Mouse (Mus musculus): Measurements from ENCODE around the gene Hsd17b1. TPM values are rescaled to one million over a fixed set of nuclear protein-coding genes. Genes with fewer than 3 reads are reported as not detected.

Gene Hsd17b1
- polyA plus RNA-seq, 1 experiment from 2014 or later, result 0.49 TPM

GRCm38 (mm10) chr11:101079746-101080145 lies 1.5 kb downstream of the Hsd17b1 start:
- Histone ChIP-seq H3K27ac (no peak overlapping the region), H3K4me3 (peak overlapping the region; percentile 15; the same call in 1 of the 2 replicates), H3K4me2 (no peak overlapping the region; the same call in 1 of the 2 replicates), H3K9ac (peak overlapping the region; percentile 29; the same call in 1 of the 2 replicates), H3K4me1 (replicated peaks) (peaks cover 29% of the 10 kb centered on the region), H3K27me3 (peaks cover 55% of the 10 kb centered on the region), H3K36me3 (peaks cover 9% of the 10 kb centered on the region), H3K9me3 (no peaks in the 10 kb centered on the region)
- WGBS, result 6% methylated on average over 27 of the region's 27 CpGs
- ATAC-seq (ENCODE audit: low FRiP score), result no peak

- no peak for ATAC-seq (ENCODE audit: low FRiP score)
- WGBS, result 68% methylated on average over 5 of the region's 5 CpGs
- Histone ChIP-seq H3K27ac (no peak overlapping the region), H3K4me1 (replicated peaks) (peaks cover 29% of the 10 kb centered on the region), H3K4me3 (no peak overlapping the region), H3K27me3 (peaks cover 55% of the 10 kb centered on the region), H3K9ac (no peak overlapping the region), H3K36me3 (peaks cover 9% of the 10 kb centered on the region), H3K9me3 (no peaks in the 10 kb centered on the region), H3K4me2 (no peak overlapping the region)
Measured at GRCm38 (mm10) chr11:101080421-101080820, 2.2 kb downstream of the Hsd17b1 start.

- H3K9me3 ChIP-seq, result no peaks in the 10 kb centered on the region
- H3K27ac ChIP-seq, result peak overlapping the region; percentile 92
- H3K4me3 ChIP-seq, result peak overlapping the region; percentile 70
- peak overlapping the region; percentile 100 for H3K4me2 ChIP-seq
- H3K9ac ChIP-seq, result peak overlapping the region; percentile 91
- ATAC-seq (ENCODE audit: low FRiP score), result no peak
- peaks cover 46% of the 10 kb centered on the region for H3K27me3 ChIP-seq
- peaks cover 39% of the 10 kb centered on the region for H3K4me1 ChIP-seq (replicated peaks)
- 5% methylated on average over 10 of the region's 10 CpGs for WGBS
- peaks cover 12% of the 10 kb centered on the region for H3K36me3 ChIP-seq
Measured at GRCm38 (mm10) chr11:101081659-101082058, 3.4 kb downstream of the Hsd17b1 start.

DNA sequence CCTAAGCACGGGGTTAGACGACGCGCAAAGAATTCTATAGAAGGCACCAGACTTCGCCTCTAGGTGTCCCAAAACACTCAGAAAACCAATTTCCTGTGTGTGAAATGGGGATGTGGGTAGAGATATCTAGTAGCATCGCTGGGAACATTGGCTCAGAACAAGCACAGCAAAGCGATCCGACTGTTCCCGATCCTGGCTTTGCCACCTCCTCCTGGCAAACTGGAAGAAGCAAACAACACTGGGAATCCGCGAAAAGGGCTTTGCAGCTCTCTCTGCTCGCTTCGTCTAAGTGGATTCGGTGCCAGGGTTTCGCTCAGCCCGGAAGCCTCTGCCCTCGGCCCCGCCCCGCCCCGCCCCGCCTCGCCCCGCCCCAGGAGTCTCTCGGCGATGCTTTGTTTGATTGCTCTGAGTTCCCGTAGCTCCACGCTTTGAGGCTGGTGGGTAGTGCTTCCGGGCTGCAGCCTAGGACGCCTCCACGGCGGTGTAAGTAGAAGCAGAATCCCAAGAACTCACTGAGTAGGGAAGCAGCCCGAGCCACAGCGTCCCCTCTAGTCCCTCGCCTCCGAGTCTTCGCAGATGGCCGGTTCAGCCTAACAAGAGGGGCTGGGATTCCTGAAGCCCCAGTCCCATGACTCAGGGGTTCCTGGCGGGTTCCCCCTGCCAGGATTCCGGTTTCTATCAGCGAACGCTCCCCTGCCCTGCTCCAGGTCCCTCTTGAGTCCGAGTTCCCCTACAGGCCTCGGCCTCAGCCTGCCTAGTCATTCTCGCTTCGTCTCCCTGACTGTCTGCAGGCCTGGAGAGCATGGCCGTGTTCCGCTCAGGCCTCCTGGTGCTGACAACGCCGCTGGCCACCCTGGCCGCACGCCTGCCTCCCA lies 4.2 kb downstream of the Hsd17b1 start, which contains the start of gene Coasy:
Gene Coasy (plus strand): TSS at position 358 of the 875 bp plus-strand sequence.
- H3K4me3 ChIP-seq, result peak within 1 kb of the TSS; percentile 70
- no peaks in the 10 kb centered on the region for H3K9me3 ChIP-seq
- peak within 1 kb of the TSS; percentile 100 for H3K4me2 ChIP-seq
- peaks cover 38% of the 10 kb centered on the region for H3K27me3 ChIP-seq
- ATAC-seq (ENCODE audit: low FRiP score), result peak; percentile 92
- H3K9ac ChIP-seq, result peak within 1 kb of the TSS; percentile 91
- H3K36me3 ChIP-seq, result peaks cover 7% of the 10 kb centered on the region
- peak within 1 kb of the TSS; percentile 92 for H3K27ac ChIP-seq
- under 1% methylated on average over 51 of the region's 51 CpGs for WGBS
- peaks cover 41% of the 10 kb centered on the region for H3K4me1 ChIP-seq (replicated peaks)

DNA sequence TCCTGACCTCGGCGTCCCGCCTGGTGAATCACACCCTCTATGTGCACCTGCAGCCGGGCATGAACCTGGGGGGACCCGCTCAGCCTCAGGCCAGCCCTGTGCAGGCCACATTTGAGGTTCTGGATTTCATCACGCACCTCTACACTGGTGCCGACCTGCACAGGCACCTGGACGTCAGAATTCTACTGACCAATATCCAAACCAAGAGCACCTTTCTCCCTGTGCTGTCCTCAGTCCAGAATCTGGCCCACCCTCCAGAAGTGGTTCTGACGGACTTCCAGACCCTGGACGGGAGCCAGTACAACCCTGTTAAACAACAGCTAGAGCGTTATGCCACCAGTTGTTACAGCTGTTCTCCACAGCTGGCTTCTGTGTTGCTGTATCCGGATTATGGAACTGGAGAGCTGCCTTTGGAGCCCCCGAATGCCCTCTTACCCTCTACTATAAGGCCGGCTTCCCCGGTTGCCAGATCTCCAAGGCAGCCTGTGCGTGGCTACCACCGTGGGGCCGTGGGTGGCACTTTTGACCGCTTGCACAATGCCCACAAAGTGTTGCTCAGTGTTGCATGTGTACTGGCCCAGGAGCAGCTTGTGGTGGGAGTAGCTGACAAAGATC lies 5.0 kb downstream of the Hsd17b1 start:
- WGBS, result 33% methylated on average over 19 of the region's 19 CpGs
- no peaks in the 10 kb centered on the region for H3K9me3 ChIP-seq
- no peak; the same call in 1 of the 2 replicates for ATAC-seq (ENCODE audit: low FRiP score)
- peaks cover 7% of the 10 kb centered on the region for H3K36me3 ChIP-seq
- H3K4me2 ChIP-seq, result peak overlapping the region; percentile 100
- H3K27me3 ChIP-seq, result peaks cover 31% of the 10 kb centered on the region
- peak overlapping the region; percentile 91 for H3K9ac ChIP-seq
- peak overlapping the region; percentile 70 for H3K4me3 ChIP-seq
- H3K4me1 ChIP-seq (replicated peaks), result peaks cover 49% of the 10 kb centered on the region
- peak overlapping the region; percentile 92 for H3K27ac ChIP-seq

DNA sequence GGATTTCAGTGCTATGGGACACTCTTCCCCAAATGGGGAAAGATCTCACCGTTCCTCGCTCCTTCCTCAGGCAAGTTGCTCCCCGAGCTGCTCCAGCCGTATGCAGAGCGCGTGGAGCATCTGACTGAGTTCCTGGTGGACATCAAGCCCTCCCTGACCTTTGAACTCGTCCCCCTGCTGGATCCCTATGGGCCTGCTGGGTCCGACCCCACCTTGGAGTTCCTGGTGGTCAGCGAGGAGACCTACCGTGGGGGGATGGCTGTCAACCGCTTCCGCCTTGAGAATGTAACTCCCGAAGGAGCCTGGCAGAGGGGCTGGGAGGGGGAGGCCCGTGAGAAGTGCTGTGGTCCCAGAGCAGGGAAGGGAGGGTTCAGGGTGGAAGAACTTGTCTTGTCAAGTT lies 6.0 kb downstream of the Hsd17b1 start:
- H3K4me3 ChIP-seq, result no peak overlapping the region
- peaks cover 20% of the 10 kb centered on the region for H3K27me3 ChIP-seq
- H3K9me3 ChIP-seq, result no peaks in the 10 kb centered on the region
- H3K9ac ChIP-seq, result no peak overlapping the region; the same call in 1 of the 2 replicates
- peaks cover 55% of the 10 kb centered on the region for H3K4me1 ChIP-seq (replicated peaks)
- 86% methylated on average over 14 of the region's 14 CpGs for WGBS
- H3K36me3 ChIP-seq, result peaks cover 17% of the 10 kb centered on the region
- H3K27ac ChIP-seq, result no peak overlapping the region
- no peak overlapping the region for H3K4me2 ChIP-seq
- ATAC-seq (ENCODE audit: low FRiP score), result no peak

DNA sequence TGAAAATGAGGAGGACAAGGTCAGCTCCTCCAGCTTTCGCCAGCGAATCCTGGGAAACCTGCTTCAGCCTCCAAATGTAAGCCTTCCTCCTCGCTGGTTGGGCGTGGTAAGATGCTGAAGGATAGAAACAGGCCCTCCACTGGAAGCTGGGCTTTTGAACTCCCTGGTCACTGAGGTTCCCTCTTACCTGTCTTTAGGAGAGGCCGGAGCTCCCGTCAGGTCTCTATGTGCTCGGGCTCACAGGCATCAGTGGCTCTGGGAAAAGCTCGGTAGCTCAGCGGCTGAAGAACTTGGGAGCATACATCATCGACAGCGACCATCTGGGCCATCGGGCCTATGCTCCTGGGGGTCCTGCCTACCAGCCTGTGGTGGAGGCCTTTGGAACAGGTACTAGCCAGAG lies 6.6 kb downstream of the Hsd17b1 start:
- no peak for ATAC-seq (ENCODE audit: low FRiP score)
- WGBS, result 95% methylated on average over 12 of the region's 12 CpGs
- H3K4me2 ChIP-seq, result no peak overlapping the region
- no peak overlapping the region for H3K9ac ChIP-seq
- H3K36me3 ChIP-seq, result peaks cover 23% of the 10 kb centered on the region
- no peaks in the 10 kb centered on the region for H3K9me3 ChIP-seq
- H3K27ac ChIP-seq, result no peak overlapping the region
- no peak overlapping the region for H3K4me3 ChIP-seq
- peaks cover 51% of the 10 kb centered on the region for H3K4me1 ChIP-seq (replicated peaks)
- H3K27me3 ChIP-seq, result peaks cover 15% of the 10 kb centered on the region

DNA sequence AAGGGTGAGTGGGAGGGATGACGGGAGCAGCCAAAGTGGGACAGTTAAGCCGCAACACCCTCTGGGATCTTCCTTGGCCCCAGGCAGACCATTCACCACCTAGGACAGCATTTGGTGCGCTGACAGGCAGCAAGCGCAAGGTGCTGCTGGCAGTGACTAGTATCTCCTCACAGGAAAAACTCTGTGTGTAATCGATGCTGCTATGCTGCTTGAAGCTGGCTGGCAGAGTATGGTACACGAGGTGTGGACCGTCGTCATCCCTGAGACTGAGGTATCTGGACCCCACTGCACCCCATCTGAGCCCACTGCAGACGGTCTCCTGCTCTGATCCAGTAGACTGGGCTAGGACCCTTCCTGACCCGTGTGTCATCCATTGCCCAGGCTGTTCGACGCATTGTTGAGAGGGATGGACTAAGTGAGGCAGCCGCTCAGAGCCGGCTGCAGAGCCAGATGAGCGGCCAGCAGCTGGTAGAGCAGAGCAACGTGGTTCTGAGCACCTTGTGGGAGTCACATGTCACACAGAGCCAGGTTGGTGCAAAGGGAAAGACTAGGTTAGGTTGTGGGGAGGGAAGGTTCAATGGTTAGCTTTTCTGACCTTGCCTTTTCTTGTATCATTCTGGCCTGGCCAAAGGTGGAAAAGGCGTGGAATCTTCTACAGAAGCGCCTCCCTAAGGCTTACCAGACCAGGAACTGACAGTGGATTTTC lies 7.6 kb downstream of the Hsd17b1 start:
- H3K9me3 ChIP-seq, result no peaks in the 10 kb centered on the region
- whole genome bisulfite sequencing, result 92% methylated on average over 18 of the region's 18 CpGs
- H3K9ac ChIP-seq, result peak overlapping the region; percentile 98
- peaks cover 49% of the 10 kb centered on the region for H3K4me1 ChIP-seq (replicated peaks)
- H3K4me2 ChIP-seq, result peak overlapping the region; percentile 98
- no peak for ATAC-seq (ENCODE audit: low FRiP score)
- peaks cover 5% of the 10 kb centered on the region for H3K27me3 ChIP-seq
- peaks cover 33% of the 10 kb centered on the region for H3K36me3 ChIP-seq
- no peak overlapping the region for H3K4me3 ChIP-seq
- H3K27ac ChIP-seq, result peak overlapping the region; percentile 93; the same call in 1 of the 2 replicates

DNA sequence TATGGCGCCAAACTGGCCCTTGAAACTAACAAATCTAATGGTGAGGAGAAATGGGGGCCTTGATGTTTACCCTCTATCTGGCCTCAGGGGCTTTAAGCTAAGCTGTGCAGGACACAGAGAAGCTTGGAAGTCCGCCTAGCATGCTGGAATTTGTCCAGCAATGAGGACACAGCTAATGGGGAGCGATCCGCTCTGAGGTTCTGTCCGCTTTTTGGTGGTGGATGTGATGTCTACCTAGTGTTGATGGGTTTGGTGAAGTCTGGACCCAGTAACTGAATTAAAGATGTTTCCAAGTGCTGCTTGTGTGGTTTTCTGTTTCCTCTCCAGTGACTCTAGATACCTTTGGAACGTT lies 8.1 kb downstream of the Hsd17b1 start:
- Histone ChIP-seq H3K27ac (peak overlapping the region; percentile 93), H3K27me3 (no peaks in the 10 kb centered on the region; the same call in 1 of the 2 replicates), H3K36me3 (peaks cover 38% of the 10 kb centered on the region), H3K4me2 (peak overlapping the region; percentile 98), H3K9me3 (no peaks in the 10 kb centered on the region), H3K9ac (peak overlapping the region; percentile 98), H3K4me1 (replicated peaks) (peaks cover 49% of the 10 kb centered on the region), H3K4me3 (peak overlapping the region; percentile 85)
- WGBS, result 86% methylated on average over 6 of the region's 6 CpGs
- no peak for ATAC-seq (ENCODE audit: low FRiP score)

DNA sequence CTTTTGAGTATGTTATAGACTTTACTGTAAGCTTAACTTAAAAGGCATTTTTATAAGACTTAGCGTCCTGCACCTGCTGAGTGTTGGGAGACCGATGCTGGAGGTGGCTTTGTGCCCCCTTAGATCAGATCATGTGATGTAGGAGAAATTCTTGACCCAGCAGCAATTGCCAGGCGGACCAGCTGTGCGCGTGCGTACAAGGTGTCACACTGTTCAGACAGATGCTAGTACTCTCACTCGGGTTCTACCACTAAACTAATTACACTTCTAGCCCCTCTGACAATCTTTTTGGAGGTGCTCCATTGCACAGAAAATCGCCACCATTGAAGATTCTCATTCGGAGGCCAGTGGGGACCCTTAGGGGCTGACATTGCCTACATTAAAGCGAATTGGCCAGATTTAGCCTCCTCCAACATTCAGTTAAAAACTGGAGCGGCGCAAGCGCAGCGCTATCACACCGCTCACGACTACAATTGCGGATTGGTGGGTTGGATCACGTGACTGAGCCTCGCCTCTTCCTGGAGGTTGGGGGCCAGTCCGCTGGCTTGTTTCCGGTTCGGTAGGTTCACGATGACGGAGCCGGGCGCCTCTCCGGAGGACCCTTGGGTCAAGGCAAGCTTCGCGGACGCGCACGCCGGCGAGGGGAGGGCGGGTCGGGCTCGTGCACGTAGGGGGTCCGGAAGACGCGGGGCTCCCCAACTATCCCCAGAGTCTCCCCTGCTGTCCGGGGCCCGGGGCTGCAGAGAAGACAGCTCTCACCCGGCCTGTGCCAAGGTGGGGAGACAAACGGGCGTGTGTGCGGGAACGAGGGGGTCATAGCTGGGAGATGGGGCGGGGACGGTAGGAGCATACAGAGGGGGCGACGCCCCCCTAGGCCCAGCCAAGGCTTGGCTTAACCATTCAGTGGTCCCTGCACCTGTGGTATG lies 8.8 kb downstream of the Hsd17b1 start, which contains the start of gene Mlx:
Gene Mlx (plus strand): TSS at position 522 of the 926 bp plus-strand sequence.
- 1% methylated on average over 52 of the region's 52 CpGs for WGBS
- ATAC-seq (ENCODE audit: low FRiP score), result peak; percentile 82
- Histone ChIP-seq H3K4me1 (replicated peaks) (peaks cover 42% of the 10 kb centered on the region), H3K9ac (peak within 1 kb of the TSS; percentile 98), H3K4me2 (peak within 1 kb of the TSS; percentile 98), H3K36me3 (peaks cover 45% of the 10 kb centered on the region), H3K27ac (peak within 1 kb of the TSS; percentile 93), H3K9me3 (no peaks in the 10 kb centered on the region), H3K4me3 (peak within 1 kb of the TSS; percentile 85), H3K27me3 (no peaks in the 10 kb centered on the region)

GRCm38 (mm10) chr11:101087682-101088055 lies 9.5 kb downstream of the Hsd17b1 start:
- peak overlapping the region; percentile 85 for H3K4me3 ChIP-seq
- peak overlapping the region; percentile 93 for H3K27ac ChIP-seq
- H3K27me3 ChIP-seq, result no peaks in the 10 kb centered on the region
- H3K9me3 ChIP-seq, result no peaks in the 10 kb centered on the region
- H3K9ac ChIP-seq, result peak overlapping the region; percentile 98
- 9% methylated on average over 8 of the region's 8 CpGs for WGBS
- H3K4me2 ChIP-seq, result peak overlapping the region; percentile 98
- peaks cover 42% of the 10 kb centered on the region for H3K4me1 ChIP-seq (replicated peaks)
- H3K36me3 ChIP-seq, result peaks cover 52% of the 10 kb centered on the region
- ATAC-seq (ENCODE audit: low FRiP score), result no peak; the same call in 1 of the 2 replicates

All from hindbrain, embryonic 13.5 days (tissue).